Mouse (Mus musculus) thymus, adult 2 months (tissue): ENCODE measurements around the gene Chchd4. TPM values are rescaled to one million over a fixed set of nuclear protein-coding genes. Genes with fewer than 3 reads are reported as not detected.

Source experiments
- DNase-seq: peaks from one replicate; pipeline ENCODE4 v3.0.0; 2021
- H3K27ac ChIP-seq: fragments of 200-500 bp; 2 replicates; pipeline ENCODE4 v1.5.1; 2012; ENCODE audit warnings: low read length, control low read depth; ENCODE audit not compliant: control insufficient read depth, insufficient read depth
- H3K27me3 ChIP-seq: fragments of 200-500 bp; 2 replicates; pipeline ENCODE4 v1.6.1; 2012; ENCODE audit warnings: mild to moderate bottlenecking, low read length, moderate library complexity, mixed read lengths; ENCODE audit not compliant: control insufficient read depth, insufficient read depth
- H3K36me3 ChIP-seq: fragments of 200-500 bp; 2 replicates; pipeline ENCODE4 v1.6.1; 2012; ENCODE audit warnings: mild to moderate bottlenecking, low read length, moderate library complexity; ENCODE audit not compliant: control insufficient read depth, insufficient read depth
- H3K4me1 ChIP-seq: fragments of 200-500 bp; replicated peaks from 2 replicates; pipeline ENCODE4 v1.6.1; 2012; ENCODE audit warnings: low read length; ENCODE audit not compliant: control insufficient read depth, insufficient read depth
- H3K4me3 ChIP-seq: fragments of 200-500 bp; 2 replicates; pipeline ENCODE4 v1.5.1; 2012; ENCODE audit warnings: mild to moderate bottlenecking, low read length, control low read depth, moderate library complexity; ENCODE audit not compliant: control insufficient read depth, insufficient read depth
- CTCF ChIP-seq: fragments of 200-500 bp; IDR thresholded peaks from 2 replicates; pipeline ENCODE4 v1.5.1; 2012; ENCODE audit warnings: mild to moderate bottlenecking, control low read depth, low read length, moderate library complexity, borderline replicate concordance; ENCODE audit not compliant: control insufficient read depth, poor library complexity, insufficient read depth; ENCODE audit errors: extremely low read depth
- POLR2A ChIP-seq: fragments of 200-500 bp; IDR thresholded peaks from 2 replicates; pipeline ENCODE4 v1.6.1; 2012; ENCODE audit warnings: mild to moderate bottlenecking, low read length, control low read depth, moderate library complexity; ENCODE audit not compliant: control insufficient read depth, poor library complexity, insufficient read depth; ENCODE audit errors: extremely low read depth
- WGBS: fragments of 180-500 bp; shearing (Covaris S2); methylation state at CpG from one replicate; pipeline ENCODE4 v1.1.7; 2018; 5-methylcytosine and 5-hydroxymethylcytosine counted together
- polyA plus RNA-seq: library from polyadenylated mRNA; depleted of rRNA; stranded (reverse); fragments of >200 nt; gene quantifications from 2 replicates; pipeline ENCODE4 v1.2.3, GENCODE M21; 2012

Gene Chchd4
- polyA plus RNA-seq, 1 experiment: 5.1 TPM

- no peak for DNase-seq
- no peak for TF ChIP-seq POLR2A
- no peak for TF ChIP-seq CTCF
- WGBS: 19% methylated on average over 10 of the region's 10 CpGs
- Histone ChIP-seq H3K27me3 (no peaks in the 10 kb centered on the region), H3K4me3 (no peak overlapping the region), H3K4me1 (peaks cover 7% of the 10 kb centered on the region), H3K36me3 (peaks cover 46% of the 10 kb centered on the region), H3K27ac (no peak overlapping the region)
Observed at GRCm38 (mm10) chr6:91493053-91493452, 19.7 kb upstream of the Chchd4 start.

GRCm38 (mm10) chr6:91491004-91491403, 17.7 kb upstream of the Chchd4 start:
- Histone ChIP-seq H3K27me3 (no peaks in the 10 kb centered on the region), H3K27ac (no peak overlapping the region), H3K4me1 (peaks cover 7% of the 10 kb centered on the region), H3K36me3 (peaks cover 50% of the 10 kb centered on the region), H3K4me3 (no peak overlapping the region)
- 95% methylated on average over 6 of the region's 6 CpGs for WGBS
- TF ChIP-seq POLR2A: no peak
- no peak for TF ChIP-seq CTCF
- DNase-seq: no peak

- H3K4me3 ChIP-seq: no peak overlapping the region
- WGBS: 93% methylated on average over 10 of the region's 10 CpGs
- no peaks in the 10 kb centered on the region for H3K27me3 ChIP-seq
- TF ChIP-seq POLR2A (no peak), CTCF (no peak)
- peaks cover 47% of the 10 kb centered on the region for H3K36me3 ChIP-seq
- DNase-seq: no peak
- H3K27ac ChIP-seq: no peak overlapping the region
- H3K4me1 ChIP-seq: peaks cover 7% of the 10 kb centered on the region
Observed at GRCm38 (mm10) chr6:91489872-91490271, 16.5 kb upstream of the Chchd4 start.

GRCm38 (mm10) chr6:91488496-91489212, 15.3 kb upstream of the Chchd4 start:
- 58% methylated on average over 9 of the region's 9 CpGs for WGBS
- TF ChIP-seq CTCF: no peak
- TF ChIP-seq POLR2A: no peak
- Histone ChIP-seq H3K4me1 (peaks cover 7% of the 10 kb centered on the region), H3K27ac (no peak overlapping the region), H3K27me3 (no peaks in the 10 kb centered on the region), H3K36me3 (peaks cover 58% of the 10 kb centered on the region), H3K4me3 (no peak overlapping the region)
- no peak for DNase-seq

- Histone ChIP-seq H3K4me3 (no peak overlapping the region), H3K27me3 (no peaks in the 10 kb centered on the region), H3K4me1 (no peaks in the 10 kb centered on the region; the same call in 1 of the 2 replicates), H3K27ac (no peak overlapping the region), H3K36me3 (peaks cover 70% of the 10 kb centered on the region)
- WGBS: 94% methylated on average over 15 of the region's 15 CpGs
- TF ChIP-seq POLR2A (no peak), CTCF (no peak)
- no peak for DNase-seq
Observed at GRCm38 (mm10) chr6:91486736-91487453, 13.5 kb upstream of the Chchd4 start.

GRCm38 (mm10) chr6:91483371-91483770, 10.0 kb upstream of the Chchd4 start:
- TF ChIP-seq POLR2A (no peak), CTCF (no peak)
- no peak for DNase-seq
- no peaks in the 10 kb centered on the region for H3K27me3 ChIP-seq
- H3K27ac ChIP-seq: no peak overlapping the region
- no peak overlapping the region for H3K4me3 ChIP-seq
- H3K4me1 ChIP-seq: no peaks in the 10 kb centered on the region
- 98% methylated on average over 2 of the region's 2 CpGs for WGBS
- H3K36me3 ChIP-seq: peaks cover 82% of the 10 kb centered on the region
